Mouse (Mus musculus): Measurements from ENCODE around the gene Xab2. TPM values are rescaled to one million over a fixed set of nuclear protein-coding genes. Genes with fewer than 3 reads are reported as not detected.
A peak's percentile ranks its signal among the peaks of the same experiment; 100 is the strongest.

Gene Xab2
- 35.4 and 38.8 TPM in 2 replicates for total RNA-seq (2014; fragmentation: Nextera tagmentation)
- total RNA-seq (2017): 47.1 and 48.4 TPM in 2 replicates
- 47.9 and 48.9 TPM in 2 replicates for polyA plus RNA-seq (2012)

- DNase-seq (ENCODE audit: low spot score): peak; percentile 100
- TF ChIP-seq GATA2 (IDR thresholded peaks at IDR 0.05; ENCODE audit: borderline replicate concordance, low read depth, low read length) (no peak), POLR2AphosphoS5 (IDR thresholded peaks at IDR 0.05; ENCODE audit: insufficient replicate concordance, low read depth, low read length) (no peak), CTCF (IDR thresholded peaks at IDR 0.05; ENCODE audit: low read depth, low read length) (no peak), TAL1 (conservative IDR thresholded peaks at IDR 0.05; ENCODE audit: low read depth, low read length) (no peak), GATA1 (IDR thresholded peaks at IDR 0.05; ENCODE audit: borderline replicate concordance, low read length) (no peak)
- Histone ChIP-seq H3K4me1 (ENCODE audit: insufficient read depth, low read depth, low read length) (peaks cover 32% of the 10 kb centered on the region), H3K9me3 (replicated peaks) (no peaks in the 10 kb centered on the region), H3K27me3 (ENCODE audit: insufficient read depth, low read length) (no peaks in the 10 kb centered on the region), H3K4me3 (ENCODE audit: low read depth, low read length) (peak within 1 kb of the TSS; percentile 80), H3K36me3 (replicated peaks) (peaks cover 71% of the 10 kb centered on the region)
- peak; percentile 95 for ATAC-seq (ENCODE audit: extremely low read depth, insufficient number of reproducible peaks, low FRiP score, poor library complexity, severe bottlenecking)
Observed at GRCm38 (mm10) chr8:3621199-3621970, at the start of gene Xab2, which contains the start of gene Pet100. Gene Xab2 (minus strand): TSS chr8:3621316. Gene Pet100 (plus strand): TSS chr8:3621548.

- DNase-seq (ENCODE audit: low spot score) (no peak), ATAC-seq (ENCODE audit: extremely low read depth, insufficient number of reproducible peaks, low FRiP score, poor library complexity, severe bottlenecking) (no peak)
- no peak overlapping the region for H3K4me3 ChIP-seq (ENCODE audit: low read depth, low read length)
- H3K9me3 ChIP-seq (replicated peaks): no peaks in the 10 kb centered on the region
- H3K27me3 ChIP-seq (ENCODE audit: insufficient read depth, low read length): peaks cover 23% of the 10 kb centered on the region
- no peak for TF ChIP-seq CTCF (IDR thresholded peaks at IDR 0.05; ENCODE audit: low read depth, low read length)
- no peak for TF ChIP-seq POLR2AphosphoS5 (IDR thresholded peaks at IDR 0.05; ENCODE audit: insufficient replicate concordance, low read depth, low read length)
- no peak for TF ChIP-seq TAL1 (conservative IDR thresholded peaks at IDR 0.05; ENCODE audit: low read depth, low read length)
- H3K4me1 ChIP-seq (ENCODE audit: insufficient read depth, low read depth, low read length): peaks cover 22% of the 10 kb centered on the region
- H3K36me3 ChIP-seq (replicated peaks): no peaks in the 10 kb centered on the region
Observed at GRCm38 (mm10) chr8:3670388-3670787, 49.3 kb upstream of the Xab2 start.

GRCm38 (mm10) chr8:3665507-3665906 is 44.4 kb upstream of the Xab2 start, which contains the start of gene Mcemp1:
Gene Mcemp1 (plus strand): TSS chr8:3665754.
- Histone ChIP-seq H3K4me1 (ENCODE audit: insufficient read depth, low read depth, low read length) (0 out of 2 replicates have a peak, but pooled peaks cover 5% of the 10 kb centered on the region), H3K4me3 (ENCODE audit: low read depth, low read length) (no peak within 1 kb of the TSS), H3K9me3 (replicated peaks) (no peaks in the 10 kb centered on the region), H3K36me3 (replicated peaks) (no peaks in the 10 kb centered on the region), H3K27me3 (ENCODE audit: insufficient read depth, low read length) (peaks cover 36% of the 10 kb centered on the region)
- no peak for DNase-seq (ENCODE audit: low spot score)
- TF ChIP-seq GATA2 (IDR thresholded peaks at IDR 0.05; ENCODE audit: borderline replicate concordance, low read depth, low read length): no peak
- no peak for ATAC-seq (ENCODE audit: extremely low read depth, insufficient number of reproducible peaks, low FRiP score, poor library complexity, severe bottlenecking)

- TF ChIP-seq GATA1 (IDR thresholded peaks at IDR 0.05; ENCODE audit: borderline replicate concordance, low read length) (no peak), POLR2AphosphoS5 (IDR thresholded peaks at IDR 0.05; ENCODE audit: insufficient replicate concordance, low read depth, low read length) (no peak), GATA2 (IDR thresholded peaks at IDR 0.05; ENCODE audit: borderline replicate concordance, low read depth, low read length) (no peak), CTCF (IDR thresholded peaks at IDR 0.05; ENCODE audit: low read depth, low read length) (no peak), TAL1 (conservative IDR thresholded peaks at IDR 0.05; ENCODE audit: low read depth, low read length) (no peak)
- no peak for ATAC-seq (ENCODE audit: extremely low read depth, insufficient number of reproducible peaks, low FRiP score, poor library complexity, severe bottlenecking)
Observed at GRCm38 (mm10) chr8:3664405-3664804, 43.3 kb upstream of the Xab2 start.

GRCm38 (mm10) chr8:3660889-3661288 is 39.8 kb upstream of the Xab2 start:
- no peaks in the 10 kb centered on the region for H3K9me3 ChIP-seq (replicated peaks)
- H3K36me3 ChIP-seq (replicated peaks): no peaks in the 10 kb centered on the region
- no peak for TF ChIP-seq POLR2AphosphoS5 (IDR thresholded peaks at IDR 0.05; ENCODE audit: insufficient replicate concordance, low read depth, low read length)
- no peak for TF ChIP-seq TAL1 (conservative IDR thresholded peaks at IDR 0.05; ENCODE audit: low read depth, low read length)
- TF ChIP-seq GATA1 (IDR thresholded peaks at IDR 0.05; ENCODE audit: borderline replicate concordance, low read length): no peak
- no peak for TF ChIP-seq GATA2 (IDR thresholded peaks at IDR 0.05; ENCODE audit: borderline replicate concordance, low read depth, low read length)
- no peak for TF ChIP-seq CTCF (IDR thresholded peaks at IDR 0.05; ENCODE audit: low read depth, low read length)
- no peaks in the 10 kb centered on the region for H3K4me1 ChIP-seq (ENCODE audit: insufficient read depth, low read depth, low read length)
- no peak for ATAC-seq (ENCODE audit: extremely low read depth, insufficient number of reproducible peaks, low FRiP score, poor library complexity, severe bottlenecking)
- peaks cover 48% of the 10 kb centered on the region for H3K27me3 ChIP-seq (ENCODE audit: insufficient read depth, low read length)
- no peak overlapping the region for H3K4me3 ChIP-seq (ENCODE audit: low read depth, low read length)
- DNase-seq (ENCODE audit: low spot score): no peak

More at GRCm38 (mm10) chr8:3664405-3664804, 43.3 kb upstream of the Xab2 start:
- Histone ChIP-seq H3K4me3 (ENCODE audit: low read depth, low read length) (no peak overlapping the region), H3K9me3 (replicated peaks) (no peaks in the 10 kb centered on the region), H3K27me3 (ENCODE audit: insufficient read depth, low read length) (peaks cover 36% of the 10 kb centered on the region), H3K4me1 (ENCODE audit: insufficient read depth, low read depth, low read length) (no peaks in the 10 kb centered on the region), H3K36me3 (replicated peaks) (no peaks in the 10 kb centered on the region)
- no peak for DNase-seq (ENCODE audit: low spot score)

- no peaks in the 10 kb centered on the region for H3K36me3 ChIP-seq (replicated peaks)
- H3K4me1 ChIP-seq (ENCODE audit: insufficient read depth, low read depth, low read length): no peaks in the 10 kb centered on the region
- no peak for DNase-seq (ENCODE audit: low spot score)
- ATAC-seq (ENCODE audit: extremely low read depth, insufficient number of reproducible peaks, low FRiP score, poor library complexity, severe bottlenecking): no peak
- H3K27me3 ChIP-seq (ENCODE audit: insufficient read depth, low read length): peaks cover 43% of the 10 kb centered on the region
- H3K9me3 ChIP-seq (replicated peaks): no peaks in the 10 kb centered on the region
- no peak overlapping the region for H3K4me3 ChIP-seq (ENCODE audit: low read depth, low read length)
- no peak for TF ChIP-seq GATA2 (IDR thresholded peaks at IDR 0.05; ENCODE audit: borderline replicate concordance, low read depth, low read length)
- no peak for TF ChIP-seq TAL1 (conservative IDR thresholded peaks at IDR 0.05; ENCODE audit: low read depth, low read length)
- TF ChIP-seq CTCF (IDR thresholded peaks at IDR 0.05; ENCODE audit: low read depth, low read length): no peak
- no peak for TF ChIP-seq POLR2AphosphoS5 (IDR thresholded peaks at IDR 0.05; ENCODE audit: insufficient replicate concordance, low read depth, low read length)
- no peak for TF ChIP-seq GATA1 (IDR thresholded peaks at IDR 0.05; ENCODE audit: borderline replicate concordance, low read length)
Observed at GRCm38 (mm10) chr8:3656725-3657381, 35.7 kb upstream of the Xab2 start.

All from G1E (cell line).